Comparison of ENCODE assay signal across 8 mouse cellular contexts in the genomic region with DNA sequence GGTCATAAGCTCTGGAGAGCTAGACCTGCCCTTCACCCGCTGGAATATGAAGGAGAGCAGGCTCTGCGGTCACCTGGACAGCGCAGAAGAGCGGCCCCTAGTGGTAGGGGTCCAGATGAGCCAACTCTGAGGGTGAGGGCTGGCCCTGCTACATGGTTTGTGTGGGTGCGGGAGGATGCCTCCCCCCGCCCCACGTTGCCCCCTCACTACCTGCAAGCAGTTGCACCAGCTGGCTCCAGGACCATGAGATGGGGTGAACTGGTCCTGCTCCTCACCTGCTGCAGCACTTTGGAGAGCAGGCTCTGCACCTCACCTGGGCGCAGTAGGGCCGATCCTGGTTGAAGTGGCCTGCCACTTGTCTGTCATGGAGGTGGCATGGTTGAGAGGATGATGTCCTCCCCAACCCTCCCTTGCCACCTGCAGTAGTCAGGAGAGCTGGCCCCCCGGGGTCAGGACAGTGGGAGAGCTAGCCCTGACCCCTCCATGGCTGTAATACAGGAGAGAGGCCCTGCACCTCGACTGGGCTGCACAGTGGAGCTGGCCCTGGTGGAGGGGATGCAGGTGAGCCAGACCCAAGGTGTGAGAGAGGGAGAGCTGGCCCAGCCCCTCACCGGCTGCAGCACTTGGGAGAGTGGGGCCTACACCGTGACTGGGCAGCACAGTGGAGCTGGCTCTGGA. TPM values are rescaled to one million over a fixed set of nuclear protein-coding genes. Genes with fewer than 3 reads are reported as not detected.
DNase-seq lines count a peak whose midpoint lies in the region; ATAC-seq lines count a peak whose summit lies in the region.

No protein-coding gene starts in this region.

- H3K36me3 ChIP-seq in limb, embryonic 12.5 days, result no peaks in the 10 kb centered on the region

- peak; percentile 48 for DNase-seq in 416B (ENCODE audit: low read depth)
- DNase-seq in CD4-positive helper T cell, adult 2 months (ENCODE audit: low read depth, low spot score), result peak; percentile 24
- peak; percentile 75 for DNase-seq in embryo, embryonic 10 days (ENCODE audit: low spot score)
- DNase-seq in heart, postnatal 4 days, result peak; percentile 53
- DNase-seq in natural killer cell, adult 2 months (ENCODE audit: low spot score in 2 of 2), result peak; percentile 7 to 10
- no peak for DNase-seq in right cerebral cortex, postnatal 10 days (ENCODE audit: low spot score in 2 of 2)
- no peak for DNase-seq in layer of hippocampus, postnatal 36 days

- no peak overlapping the region for H3K9ac ChIP-seq in limb, embryonic 12.5 days (replicated peaks)

- 0 out of 2 replicates have a peak, but pooled peaks cover 9% of the 10 kb centered on the region for H3K27me3 ChIP-seq in limb, embryonic 12.5 days

- H3K4me1 ChIP-seq in limb, embryonic 12.5 days (replicated peaks), result peaks cover 5% of the 10 kb centered on the region

- WGBS in limb, embryonic 12.5 days, result 49% methylated on average over 13 of the region's 13 CpGs

- no peak overlapping the region for H3K27ac ChIP-seq in limb, embryonic 12.5 days

- H3K4me3 ChIP-seq in limb, embryonic 12.5 days (replicated peaks), result 0 out of 2 replicates have a peak overlapping the region, but pooled peaks have one; percentile 9

- ATAC-seq in limb, embryonic 12.5 days (ENCODE audit: insufficient number of reproducible peaks, insufficient read depth, low FRiP score, low TSS enrichment, low read depth), result no peak

- no peaks in the 10 kb centered on the region for H3K9me3 ChIP-seq in limb, embryonic 12.5 days

- H3K4me2 ChIP-seq in limb, embryonic 12.5 days, result peak overlapping the region; percentile 39

RNA-seq across cellular contexts. Expression of a gene that starts 29.1 kb away (rescaled TPM):
- total RNA-seq in heart, postnatal 4 days (2021), result 1 to 10 TPM; 5.4 to 6.1 TPM
- 0.52 and 0.73 TPM in 2 replicates for polyA plus RNA-seq in limb, embryonic 12.5 days (2016; fragmentation: Nextera tagmentation; extraction: Ambion mirVana)
- 10 to 100 TPM; 75.7 to 80.7 TPM for total RNA-seq in layer of hippocampus, postnatal 36 days (2021)

Comparison
In these comparisons a context has a peak if more than half of its experiments do, and no peak if none do; other contexts are left out.
1. DNase-seq: peak in 416B (single experiment), CD4-positive helper T cell, adult 2 months (single experiment), embryo, embryonic 10 days (single experiment), heart, postnatal 4 days (single experiment) and natural killer cell, adult 2 months (2 of 2); none in right cerebral cortex, postnatal 10 days (0 of 2) and layer of hippocampus, postnatal 36 days (0 of 2).
2. RNA of a gene that starts 29.1 kb away (total RNA-seq): 75.7 to 80.7 TPM in layer of hippocampus, postnatal 36 days; 5.4 to 6.1 TPM in heart, postnatal 4 days; every median in the first group is over 10 times any median in the second.